Mouse (Mus musculus) adrenal gland, adult (tissue): ENCODE measurements at regions not wholly inside any gene's neighbourhood (a gene's known extent, or its start where the extent isn't known, plus 50 kb on each side); places are given as distances from the start of the nearest gene placed in this dataset.

Experiments
- DNase-seq, 2 experiments: peaks; one replicate each; pipeline ENCODE4 v3.0.0; 2022 to 2023; ENCODE audit warnings: low spot score in 1 of 2; ENCODE audit not compliant: inconsistent age in 2 of 2

DNA sequence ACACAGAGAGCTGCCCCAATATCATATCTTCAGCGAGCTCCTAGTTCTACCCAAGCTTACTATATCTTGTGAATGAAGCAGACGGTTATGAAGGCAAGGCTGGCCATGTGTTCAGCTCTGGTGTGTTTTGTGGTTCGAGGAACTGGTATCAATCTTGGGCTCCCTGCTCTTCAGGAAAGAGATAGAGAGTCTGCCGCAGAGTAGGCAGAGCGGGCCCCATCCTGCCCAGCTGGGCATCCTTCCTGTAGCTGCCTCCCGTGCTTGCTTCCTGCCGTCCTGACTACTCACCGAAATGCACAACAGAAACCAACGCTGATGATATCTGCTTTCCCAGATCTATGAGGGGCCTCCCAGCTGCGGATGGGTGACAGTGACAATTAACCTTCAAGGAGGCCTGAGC is 60.3 kb downstream of the Snrpe start:
- DNase-seq = no peak

DNA sequence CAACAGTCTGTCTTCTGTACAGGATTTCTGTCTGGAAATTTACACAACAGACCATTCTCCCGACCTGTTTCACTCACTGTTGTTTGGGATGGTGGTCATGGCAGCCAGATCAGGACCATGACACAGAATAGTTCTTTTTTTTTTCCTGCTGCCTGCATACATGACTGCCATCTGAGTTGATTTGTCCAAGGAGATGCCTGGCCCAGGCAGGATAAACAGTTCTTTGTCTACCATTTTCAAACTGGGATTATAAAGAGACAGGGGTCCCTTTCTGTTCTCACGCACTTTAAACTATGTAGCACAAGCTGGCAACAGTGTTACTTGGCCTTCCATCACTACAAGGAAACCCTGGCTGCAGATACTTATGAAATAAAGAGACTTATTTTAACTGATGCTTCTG is 61.1 kb downstream of the Snrpe start:
- no peak for DNase-seq

DNA sequence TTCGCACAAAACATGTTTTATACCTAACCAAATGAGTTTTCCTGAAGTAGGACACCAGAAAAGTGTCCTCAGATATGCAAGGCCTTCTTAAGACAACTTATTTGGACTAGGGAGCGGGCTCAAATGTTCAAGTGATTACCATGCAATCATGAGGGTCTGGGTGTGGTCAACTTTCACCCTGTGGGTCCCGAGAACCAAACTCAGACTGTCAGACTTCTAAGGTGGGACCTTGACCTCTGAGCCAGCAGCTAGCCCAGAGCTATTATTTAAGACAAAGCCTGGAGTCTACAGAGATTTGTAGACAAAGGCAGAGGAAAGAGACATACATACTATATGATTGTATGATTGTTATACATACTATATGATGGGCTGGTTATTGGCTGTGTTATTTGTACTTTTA is 62.5 kb downstream of the Snrpe start:
- DNase-seq = no peak

DNA sequence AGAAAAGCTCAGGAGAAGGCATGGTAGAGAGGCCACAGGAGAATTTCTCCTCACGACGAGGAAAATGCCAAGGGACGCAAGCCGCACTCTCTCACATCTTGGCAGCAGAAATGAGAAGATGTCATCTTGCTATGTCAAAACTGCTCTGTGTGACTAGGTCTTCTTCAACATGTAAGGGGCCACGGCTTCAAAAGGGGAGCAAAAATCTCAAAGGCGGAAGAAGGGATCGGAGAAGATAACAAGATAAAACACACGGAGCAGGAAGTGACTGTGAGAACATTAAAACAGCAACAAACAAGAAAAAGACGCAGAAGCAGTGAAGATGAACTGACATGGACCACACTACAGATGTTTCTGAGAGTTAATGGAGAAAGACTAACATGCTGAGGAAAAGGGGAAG is 65.1 kb downstream of the Snrpe start:
- no peak for DNase-seq

DNA sequence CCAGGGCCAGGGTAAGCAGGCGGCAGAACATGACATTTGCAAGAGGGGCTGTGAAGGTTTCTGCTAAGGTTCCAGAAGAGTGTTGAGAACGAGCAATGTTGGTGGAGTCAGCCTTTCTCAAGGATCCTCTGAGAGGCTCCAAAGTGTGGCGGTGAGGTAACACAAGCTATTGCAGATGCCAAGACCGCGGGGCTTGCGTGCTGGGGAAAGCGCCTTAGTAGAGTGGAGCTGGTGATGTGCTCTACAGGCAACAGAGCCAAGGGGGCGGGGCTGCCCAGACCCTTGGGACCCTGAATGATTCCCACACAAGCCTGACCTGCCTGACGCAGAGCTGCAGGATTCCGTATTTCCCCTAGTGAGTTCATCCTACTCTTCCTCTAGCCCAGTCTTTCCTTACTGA is 66.3 kb downstream of the Snrpe start:
- no peak for DNase-seq

DNA sequence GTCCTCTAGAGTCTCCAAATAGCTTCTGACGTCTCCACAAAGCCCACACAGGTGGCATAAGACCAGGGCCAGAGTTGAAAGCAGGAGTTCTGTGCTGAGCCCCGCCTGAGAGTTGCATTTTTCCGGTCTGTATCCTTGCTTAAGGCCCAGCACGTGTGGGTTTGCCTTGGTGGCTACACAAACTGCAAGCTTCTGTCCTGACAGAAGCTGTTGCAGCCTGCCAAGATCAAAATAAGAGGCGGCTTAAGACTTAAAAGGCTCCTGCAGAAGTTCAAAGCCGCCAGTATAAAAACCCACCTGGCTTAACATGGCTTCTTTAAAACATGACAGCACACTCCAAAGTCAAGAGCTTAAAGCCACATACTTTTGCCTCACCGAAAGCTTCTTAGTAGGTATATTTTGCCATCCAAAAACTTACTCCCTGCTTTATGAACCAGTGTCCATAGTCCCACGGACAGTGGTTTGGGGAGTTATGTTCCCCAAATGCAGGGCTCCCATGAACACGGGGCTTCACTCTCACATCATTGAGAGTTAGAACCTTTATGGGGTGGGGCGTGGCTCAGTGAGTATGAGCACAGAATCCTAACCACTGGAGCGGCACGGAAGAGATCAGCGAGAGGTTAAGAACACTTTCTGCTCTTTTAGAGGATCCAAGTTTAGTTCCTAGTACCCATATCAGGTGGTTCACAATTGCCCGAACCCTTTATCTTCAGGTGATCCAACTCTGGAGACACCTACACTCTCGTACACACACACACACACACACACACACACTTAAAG is 67.9 kb downstream of the Snrpe start:
- no peak for DNase-seq

DNA sequence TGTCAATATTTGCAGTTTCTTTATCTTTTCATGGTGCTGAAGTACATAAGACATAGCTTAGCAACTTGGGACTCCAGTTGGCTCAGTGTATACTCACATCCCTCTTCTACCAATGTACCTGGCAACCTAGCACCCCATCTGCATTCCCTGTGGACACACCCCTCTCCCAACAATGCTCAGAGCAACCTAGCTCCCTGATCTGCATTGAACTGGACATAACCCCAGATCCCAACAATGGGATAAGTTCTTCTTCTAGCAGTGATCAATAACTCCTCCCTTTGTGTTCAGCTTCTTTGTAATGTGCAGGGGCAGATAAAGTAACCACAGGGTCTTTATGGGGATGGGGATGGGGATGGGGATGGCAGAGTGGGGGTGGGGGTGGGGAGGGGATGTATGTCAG is 79.4 kb downstream of the Snrpe start:
- DNase-seq = no peak

DNA sequence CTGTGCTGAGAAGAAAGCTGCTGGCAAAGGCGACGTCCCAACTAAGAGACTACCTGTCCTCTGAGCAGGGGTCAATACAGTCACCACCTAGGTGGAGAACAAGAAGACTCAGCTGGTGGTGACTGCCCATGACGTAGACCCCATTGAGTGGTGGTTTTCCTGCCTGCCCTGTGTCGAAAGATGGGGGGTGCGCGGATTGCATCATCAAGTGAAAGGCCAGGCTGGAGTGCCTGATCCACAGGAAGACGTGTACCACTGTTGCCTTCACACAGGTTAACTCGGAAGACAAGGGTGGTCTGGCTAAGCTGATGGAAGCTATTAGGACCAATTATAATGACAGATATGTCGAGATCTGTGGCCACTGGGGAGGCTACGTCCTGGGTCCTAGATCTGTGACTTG is 80.3 kb downstream of the Snrpe start:
- DNase-seq = no peak

DNA sequence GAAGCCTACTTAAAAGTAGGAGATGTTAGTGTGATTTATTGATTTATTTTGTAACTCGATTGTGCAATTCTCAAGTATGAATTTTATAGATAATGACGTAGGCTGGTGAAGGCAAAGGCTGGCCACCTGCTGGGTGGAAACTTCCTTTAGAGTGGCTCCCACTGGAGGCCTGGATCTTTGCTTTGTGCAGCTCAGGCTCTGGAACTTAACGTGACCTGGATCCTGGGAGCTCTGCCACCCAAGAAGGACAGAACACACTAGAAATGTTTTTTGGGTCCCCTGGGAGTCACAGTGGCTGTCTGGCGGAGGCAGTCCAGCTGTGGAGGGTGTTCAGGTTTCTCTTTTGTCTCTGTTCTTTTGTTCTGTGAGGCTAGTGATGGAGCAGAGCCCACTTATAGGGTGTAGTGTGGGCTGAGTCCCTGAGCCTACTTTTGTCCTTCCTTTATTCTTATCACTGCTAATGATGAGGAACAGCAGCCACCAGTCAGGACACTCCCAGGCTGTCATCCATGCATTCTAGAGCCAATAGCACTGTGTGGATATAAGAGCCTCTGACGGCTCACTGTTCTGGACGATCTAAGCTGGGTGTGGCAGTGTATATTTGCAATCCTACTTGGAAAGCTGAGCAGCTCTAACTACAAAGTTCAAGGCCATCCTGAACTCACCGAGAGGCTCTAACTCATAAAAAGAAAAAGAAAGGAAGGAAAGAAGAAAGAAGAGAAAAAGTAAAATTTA is 82.3 kb downstream of the Snrpe start:
- DNase-seq = peak in 1 of 2 experiments; percentile 18

DNA sequence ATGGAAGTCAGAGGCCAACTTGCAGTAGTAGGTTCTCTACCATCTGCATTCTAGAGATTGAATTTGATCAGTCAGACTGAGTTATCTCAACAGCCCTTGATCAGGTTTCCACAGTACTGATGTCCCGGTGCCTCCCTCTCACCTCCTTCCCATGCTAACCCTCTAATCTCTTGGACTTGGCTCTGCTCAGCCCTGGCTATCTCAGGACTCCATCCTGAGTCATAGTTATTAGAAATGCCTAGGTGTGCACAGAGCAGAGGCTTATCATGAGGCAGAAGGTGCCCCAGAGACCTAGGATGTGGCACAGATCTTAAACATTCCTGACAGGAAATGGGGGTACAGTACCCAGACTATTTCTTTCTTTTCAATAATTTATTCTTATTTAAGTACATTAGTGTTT is 87.3 kb downstream of the Snrpe start:
- no peak for DNase-seq

DNA sequence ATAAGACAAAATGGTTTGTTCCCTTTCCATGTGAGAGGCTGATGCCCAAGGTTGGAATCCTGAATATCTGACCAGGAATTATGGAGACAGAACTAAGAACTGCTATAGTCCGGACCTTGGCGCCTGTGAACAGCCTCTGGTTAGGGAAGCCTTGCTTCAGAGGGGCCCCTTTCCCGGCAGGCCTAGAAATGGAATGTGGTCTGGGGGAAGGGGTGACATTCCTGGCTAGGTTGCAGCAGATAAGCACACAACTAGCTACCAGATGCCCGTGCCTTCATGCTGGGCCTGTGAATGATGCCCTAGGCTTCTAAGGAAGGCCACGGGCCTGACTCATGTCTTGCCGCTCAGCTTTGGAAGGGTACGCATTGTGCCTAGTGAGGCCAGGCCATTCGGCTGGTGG is 89.4 kb downstream of the Snrpe start:
- DNase-seq = no peak

DNA sequence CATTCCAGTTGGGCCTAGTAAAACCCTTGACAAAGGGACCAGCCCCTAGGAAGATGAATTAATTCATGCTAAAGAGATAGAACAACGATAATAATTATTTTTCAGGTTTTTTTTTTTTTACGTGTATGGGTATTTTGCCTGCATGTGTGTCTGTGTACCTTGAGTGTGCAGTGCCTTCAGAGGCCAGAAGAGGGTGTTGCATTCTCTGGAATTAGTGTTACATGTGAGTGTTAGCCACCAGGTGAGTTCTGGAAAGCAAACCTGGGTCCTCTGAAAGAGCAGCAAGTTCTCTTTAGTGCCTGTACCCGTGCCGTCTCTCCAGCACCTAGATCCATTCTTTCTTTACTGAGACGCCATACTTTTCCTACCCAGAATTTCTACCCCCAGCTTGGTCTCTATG is 92.8 kb upstream of the Sox13 start:
- no peak for DNase-seq

DNA sequence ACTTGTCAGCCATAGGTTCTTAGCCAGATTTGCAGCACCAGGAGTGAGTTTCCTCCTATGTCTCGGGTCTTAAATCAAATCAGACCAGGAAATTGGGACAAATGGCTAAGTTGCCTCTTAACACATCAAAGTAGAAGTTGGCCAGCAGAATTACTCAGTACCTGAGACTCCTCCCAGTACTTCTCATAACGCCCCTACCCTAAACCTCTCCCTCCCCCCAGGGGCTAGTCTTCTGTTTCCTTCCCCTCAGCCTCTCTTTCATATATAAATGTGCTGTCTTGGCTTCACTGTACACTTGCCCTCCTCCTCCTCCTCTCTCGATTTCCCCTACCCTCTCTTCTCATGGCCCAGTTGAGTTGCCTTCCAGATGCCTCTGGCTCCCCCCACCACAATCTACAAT is 79.9 kb upstream of the Sox13 start:
- no peak for DNase-seq

DNA sequence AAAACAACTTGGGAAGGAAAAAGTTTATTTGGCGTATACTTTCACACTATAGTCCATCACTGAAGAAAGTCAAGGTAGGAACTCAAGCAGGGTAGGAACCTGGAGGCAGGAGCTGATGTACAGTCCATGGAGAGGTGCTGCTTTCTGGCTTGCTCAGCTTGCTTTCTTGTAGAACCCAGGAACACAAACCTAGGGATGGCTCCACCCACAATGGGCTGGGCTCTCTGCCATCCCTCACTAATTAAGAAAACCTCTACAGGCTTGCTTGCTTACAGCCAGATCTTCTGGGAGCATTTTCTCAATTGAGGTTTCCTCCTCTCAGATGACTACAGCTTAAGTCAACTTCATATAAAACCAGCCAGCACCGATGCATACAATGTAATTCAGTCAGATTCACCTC is 79.2 kb upstream of the Sox13 start:
- no peak for DNase-seq

DNA sequence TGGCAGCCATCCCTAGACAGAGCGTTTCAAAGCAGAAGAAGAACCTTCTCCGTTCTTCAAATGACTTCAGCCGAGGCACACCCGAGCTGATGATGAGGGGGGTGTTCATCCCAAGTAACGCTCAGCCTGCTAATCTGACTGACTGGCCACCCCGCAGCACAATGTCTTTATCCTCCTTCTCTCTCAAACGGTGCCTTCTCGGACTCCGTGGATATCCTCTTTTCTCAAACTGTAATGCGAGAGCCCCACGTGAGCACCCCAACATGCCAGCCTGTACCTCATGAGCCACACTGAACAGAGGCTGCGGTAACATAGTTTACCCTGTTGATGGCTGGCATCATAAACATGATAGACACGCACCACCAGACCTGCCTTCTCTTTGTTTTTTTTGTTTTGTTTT is 76.8 kb upstream of the Sox13 start:
- no peak for DNase-seq

DNA sequence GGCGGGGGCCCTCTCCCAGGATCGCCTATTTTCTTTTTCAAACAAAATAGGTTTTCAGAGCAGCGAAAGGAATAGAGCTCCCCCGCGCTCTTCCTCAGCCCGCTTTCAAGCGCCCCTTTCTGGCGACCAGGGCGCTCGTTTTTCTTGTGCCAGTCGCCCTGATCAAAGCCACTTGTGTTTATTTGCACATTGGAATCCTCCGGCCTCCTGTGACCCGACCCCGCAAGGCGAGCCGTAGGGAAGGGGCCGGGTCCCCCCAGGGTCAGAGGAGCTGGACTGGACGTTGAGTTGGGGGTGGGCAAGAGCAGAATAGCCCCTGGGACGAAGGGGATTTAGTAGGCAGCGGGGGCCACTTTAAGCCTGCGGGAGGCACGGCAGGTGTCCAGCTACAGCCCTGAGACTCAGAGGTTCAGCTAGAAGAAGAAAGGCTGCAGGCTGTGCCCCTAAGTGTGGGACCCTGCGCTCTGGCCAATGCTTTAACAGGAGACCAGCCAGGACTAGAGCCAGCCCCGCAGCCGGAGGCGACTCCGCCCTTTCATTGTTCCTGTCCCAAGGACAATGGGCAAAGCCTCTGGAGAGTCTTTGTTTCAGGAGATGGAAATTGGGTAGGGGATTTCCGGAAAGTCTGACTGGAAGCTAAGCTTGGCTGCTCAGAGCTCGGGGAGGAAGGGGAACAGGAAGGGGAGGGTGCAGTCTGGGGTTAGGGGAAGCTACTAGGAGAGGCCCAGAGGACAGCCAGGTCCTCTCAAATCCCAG is 69.0 kb upstream of the Sox13 start:
- peak; percentile 51 to 69 for DNase-seq

DNA sequence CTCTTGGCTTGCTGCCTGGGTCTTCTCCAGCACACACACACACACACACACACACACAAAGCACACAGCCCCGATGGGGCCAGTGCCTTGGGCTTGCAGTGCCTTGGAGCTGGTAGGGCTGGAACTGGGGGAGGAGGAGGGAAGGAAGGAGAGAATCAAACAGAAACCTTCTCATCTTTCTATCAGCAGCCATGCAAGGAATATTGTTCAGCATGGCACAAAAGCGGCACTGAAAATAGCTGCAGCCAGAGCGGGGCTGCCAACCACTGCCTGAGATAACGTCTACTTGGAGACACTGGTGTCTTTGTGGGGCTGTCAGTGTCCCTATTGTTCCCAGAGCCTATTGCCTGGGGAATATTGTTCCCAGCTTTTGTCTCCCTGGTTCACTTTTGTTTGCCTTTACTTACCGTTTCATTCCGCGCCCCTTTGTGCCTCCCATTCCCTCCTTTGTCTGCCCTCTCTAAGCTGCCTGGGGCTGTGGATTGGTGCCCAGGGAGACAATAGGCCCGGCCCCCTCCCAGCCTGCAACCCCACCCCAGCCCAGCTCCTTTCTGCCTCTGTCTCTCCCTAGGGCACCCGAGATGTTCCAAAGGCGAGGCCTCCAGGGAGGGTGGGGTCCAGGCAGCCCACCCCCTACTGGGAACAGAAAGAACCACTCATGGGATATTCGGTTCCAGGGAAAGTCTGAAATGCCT is 68.3 kb upstream of the Sox13 start:
- DNase-seq = peak; percentile 10 to 47

DNA sequence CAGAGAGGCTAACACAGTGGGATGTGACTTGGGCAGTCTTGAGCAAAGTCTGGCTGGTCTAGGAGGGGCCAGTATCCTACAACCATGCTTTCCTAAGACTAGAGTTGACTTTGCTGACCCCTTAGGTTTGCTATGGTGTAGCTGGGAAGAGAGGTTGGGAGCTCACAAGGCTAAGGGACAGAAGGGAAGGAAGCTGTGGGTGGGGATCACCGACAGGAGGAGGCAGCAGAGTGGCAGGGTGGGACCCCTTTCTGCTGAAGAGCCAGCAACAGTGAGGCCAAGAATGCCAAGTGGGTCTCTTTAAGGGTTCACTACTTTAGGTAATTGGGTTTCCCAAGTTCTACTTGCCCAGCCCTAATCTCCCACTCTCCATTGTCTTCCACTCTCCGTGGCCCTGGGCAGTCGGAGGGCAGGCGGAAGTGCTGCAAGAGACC is 67.7 kb upstream of the Sox13 start:
- DNase-seq = peak in 1 of 2 experiments; percentile 23

DNA sequence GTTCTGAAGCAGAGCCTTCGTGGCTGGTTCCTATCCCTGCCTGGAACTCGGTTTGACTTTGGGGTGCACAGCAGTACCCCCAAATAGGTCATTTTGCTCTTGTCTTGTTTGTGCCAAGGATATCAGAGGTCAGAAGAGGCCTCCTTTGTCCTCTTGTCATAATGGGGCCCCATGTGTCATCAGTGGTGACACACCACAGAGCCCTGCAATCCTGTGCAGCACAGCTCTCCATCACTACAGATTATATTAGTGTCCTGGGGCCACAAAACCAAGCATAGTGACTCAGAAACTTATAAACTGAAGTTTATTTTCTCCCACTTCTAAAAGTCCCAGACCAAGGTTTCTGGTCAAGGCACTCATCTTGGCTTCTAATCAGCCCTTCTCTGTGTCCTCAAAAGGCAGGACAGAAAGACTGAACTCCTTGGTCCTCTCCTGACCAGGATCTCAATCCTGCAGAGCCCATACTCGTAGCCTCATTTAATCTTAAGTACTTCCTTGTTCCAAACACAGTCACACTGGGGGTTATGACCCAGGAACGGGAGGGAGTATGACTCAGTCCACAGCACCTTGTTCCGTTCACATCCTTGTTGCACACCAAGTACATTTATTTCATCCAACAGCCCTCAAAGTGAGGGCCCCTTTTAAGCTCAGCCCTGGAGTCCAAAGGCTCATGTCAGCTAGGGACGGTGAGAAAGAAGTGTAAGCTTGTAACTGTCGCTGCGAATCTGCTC is 63.2 kb upstream of the Sox13 start:
- DNase-seq = no peak

DNA sequence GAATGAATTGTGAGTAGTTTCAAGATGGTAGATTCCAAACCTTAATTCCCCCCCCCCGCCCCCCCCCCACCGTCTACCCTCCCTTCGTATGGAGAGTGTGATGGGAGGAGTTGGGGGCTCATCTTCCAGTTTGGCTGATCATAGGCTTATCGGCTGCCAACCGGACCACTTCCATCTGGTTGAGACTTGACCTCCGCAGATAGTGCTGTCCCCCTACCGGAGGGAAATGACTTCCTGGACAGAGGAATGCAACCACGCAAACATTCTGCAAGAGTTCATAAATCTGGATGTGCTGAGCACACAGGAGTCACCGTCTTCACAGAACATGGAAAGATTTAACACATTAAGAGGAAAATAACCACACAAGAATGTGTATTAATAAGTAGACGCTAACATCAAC is 62.2 kb upstream of the Sox13 start:
- no peak for DNase-seq

DNA sequence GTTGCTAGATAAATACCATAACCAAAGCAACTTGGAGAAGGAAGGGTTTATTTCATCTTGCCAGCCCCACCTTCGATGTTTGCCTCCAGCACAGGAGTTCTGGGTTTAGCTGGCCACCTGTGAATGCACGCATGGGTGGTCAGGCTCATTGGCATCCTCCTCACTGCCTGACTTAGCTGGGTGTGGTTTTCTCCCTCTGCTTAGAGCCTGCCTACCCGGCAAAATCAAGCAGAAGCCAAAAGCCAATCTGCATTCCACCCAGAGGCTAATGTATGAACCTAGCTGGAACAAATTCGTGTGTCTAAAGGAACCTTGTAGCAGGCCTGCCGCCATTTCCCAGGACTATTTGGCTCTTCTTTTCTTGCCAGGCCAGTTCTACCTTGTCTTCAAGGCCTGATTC is 58.7 kb upstream of the Sox13 start:
- DNase-seq = no peak
